Mouse (Mus musculus): Measurements from ENCODE around the gene Coro2b.

The Coro2b gene

GRCm38 (mm10) chr9:62509617-62510016 is 27.2 kb downstream of the Coro2b start:
- no peak for DNase-seq

- no peak for DNase-seq
These were observed 27.9 kb downstream of the Coro2b start for GRCm38 (mm10) chr9:62508740-62509524.

DNA sequence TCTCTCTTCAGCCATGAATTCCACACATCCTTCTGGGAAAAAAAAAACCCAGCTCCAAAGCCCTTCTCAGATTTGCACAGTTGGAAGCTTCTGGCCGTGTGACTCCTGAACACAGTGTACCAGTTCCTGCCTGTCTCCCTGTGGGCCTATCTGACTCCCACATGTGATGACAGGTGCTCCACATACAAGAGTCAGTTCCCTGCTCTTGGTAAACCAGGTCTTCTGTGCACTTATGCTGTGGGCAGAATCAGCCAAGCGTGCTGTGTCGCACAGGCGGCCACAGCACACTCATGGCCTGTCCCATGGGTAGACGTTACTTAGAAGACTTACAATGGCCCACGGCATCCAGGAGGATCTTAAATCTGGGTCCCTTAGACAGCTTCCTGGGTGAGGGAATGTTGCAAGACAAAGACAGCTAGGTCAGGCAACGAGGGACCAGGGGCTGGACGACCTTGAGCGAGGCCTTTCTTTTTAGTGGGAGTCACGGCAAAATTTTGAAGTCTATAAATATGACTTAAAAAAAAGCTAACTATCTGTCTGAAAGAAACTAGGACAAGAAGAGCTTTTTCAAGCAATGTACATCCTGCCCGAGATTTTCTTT is 30.3 kb downstream of the Coro2b start:
- peak; percentile 61 for DNase-seq

DNA sequence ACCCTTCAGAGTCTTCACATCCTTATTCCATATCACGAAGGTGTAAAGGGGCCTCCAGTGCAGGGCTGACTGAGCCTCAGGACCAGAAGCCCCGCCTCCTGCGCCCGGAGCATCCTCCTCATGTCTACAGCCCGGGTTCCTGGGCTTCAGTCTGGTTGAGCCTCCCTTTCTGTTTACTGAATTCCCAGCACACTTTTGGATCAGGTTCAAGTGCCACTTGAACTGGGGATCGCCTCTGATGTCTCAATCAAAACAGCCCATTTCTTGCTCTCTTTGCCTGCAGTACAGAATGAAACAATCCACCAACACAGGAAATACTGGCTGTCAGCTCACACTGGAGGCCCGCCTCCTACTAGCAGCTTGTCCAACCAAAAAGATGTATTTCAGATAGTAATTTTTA is 32.7 kb downstream of the Coro2b start:
- no peak for DNase-seq

DNA sequence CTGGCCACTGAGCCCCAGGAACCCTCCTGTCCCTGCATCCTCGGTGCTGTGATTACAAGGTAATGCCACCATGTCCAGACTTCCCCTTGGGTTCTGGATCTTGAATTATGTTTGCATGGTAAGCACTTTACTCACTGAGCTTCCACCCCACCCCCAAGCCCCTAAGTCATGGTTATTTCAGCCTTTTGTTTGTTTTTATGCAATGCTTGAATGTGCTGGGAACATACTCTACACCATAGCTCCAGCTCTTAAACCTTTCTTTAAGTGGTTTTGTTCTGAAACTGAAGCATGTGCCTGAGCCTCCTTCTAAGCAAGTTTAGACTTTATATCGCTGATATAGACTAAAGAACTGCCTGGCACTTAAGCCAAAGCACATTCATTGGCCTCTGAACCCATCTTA is 34.5 kb downstream of the Coro2b start:
- DNase-seq, result no peak

GRCm38 (mm10) chr9:62501566-62501965 is 35.3 kb downstream of the Coro2b start:
- no peak for DNase-seq

- no peak for DNase-seq
These were observed 36.8 kb downstream of the Coro2b start for GRCm38 (mm10) chr9:62500007-62500406.

DNA sequence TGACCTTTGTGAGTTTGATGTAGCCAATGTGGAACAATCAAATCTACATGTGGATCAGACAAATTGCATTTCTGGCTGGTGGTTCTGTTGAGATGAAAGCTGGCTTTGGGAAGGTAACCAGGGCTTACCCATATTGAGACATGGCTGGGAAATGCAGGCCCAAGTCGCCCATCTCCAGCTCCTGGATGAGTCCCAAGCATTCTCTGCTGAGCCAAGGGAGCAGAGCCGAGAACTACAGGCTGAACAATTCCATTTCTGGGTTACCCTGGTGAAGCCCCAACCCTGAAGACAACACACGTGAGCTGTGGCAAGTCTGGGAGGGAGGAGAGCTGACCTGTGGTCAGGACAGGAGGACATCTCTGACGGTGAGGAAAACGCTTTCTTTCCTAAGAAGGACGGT is 37.9 kb downstream of the Coro2b start:
- DNase-seq, result no peak

GRCm38 (mm10) chr9:62497135-62498092 is 39.4 kb downstream of the Coro2b start:
- no peak for DNase-seq

GRCm38 (mm10) chr9:62492306-62492990 is 44.4 kb downstream of the Coro2b start:
- DNase-seq, result no peak

DNA sequence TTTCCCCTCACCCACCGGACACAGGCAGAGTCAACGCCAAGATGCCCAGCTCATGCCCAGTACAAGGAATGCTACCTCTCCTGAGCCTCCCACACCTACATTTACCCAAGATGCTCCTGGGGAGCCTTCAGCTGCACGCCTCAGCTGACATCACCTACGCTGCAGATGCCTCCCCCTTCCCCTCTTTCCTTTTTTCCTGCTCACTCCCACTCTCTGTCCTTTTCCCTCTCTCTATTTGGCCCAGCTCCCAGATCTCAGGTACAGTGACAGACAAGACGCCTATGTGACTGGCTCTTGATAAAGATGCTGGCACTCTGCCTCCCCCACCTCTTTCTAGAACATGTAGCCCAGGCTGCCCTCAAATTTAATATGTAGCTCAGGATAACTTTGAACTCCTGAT is 45.2 kb downstream of the Coro2b start:
- peak; percentile 88 for DNase-seq

GRCm38 (mm10) chr9:62491104-62491503 is 45.7 kb downstream of the Coro2b start:
- DNase-seq, result no peak

DNA sequence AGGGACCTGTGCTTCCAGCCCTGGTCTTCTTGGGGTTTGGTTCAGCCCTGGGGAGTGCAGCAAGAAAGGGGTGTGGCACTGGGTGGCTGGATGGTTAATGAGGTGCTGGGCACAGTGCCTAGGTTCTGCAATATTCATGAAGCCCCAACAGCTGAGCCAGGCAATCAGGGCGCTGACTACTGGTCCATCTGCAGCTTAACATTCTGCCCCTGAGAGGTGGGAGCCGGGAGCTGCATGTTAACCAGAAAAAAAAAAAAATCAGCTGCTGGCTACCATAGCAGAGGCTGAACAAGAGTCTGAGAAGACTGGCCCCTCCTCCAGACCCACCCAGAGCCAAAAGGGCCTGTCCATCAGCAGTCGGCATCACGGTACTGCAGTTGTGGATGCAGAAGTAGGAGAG is 52.7 kb downstream of the Coro2b start:
- no peak for DNase-seq

GRCm38 (mm10) chr9:62482788-62483187 is 54.1 kb downstream of the Coro2b start:
- DNase-seq, result no peak

DNA sequence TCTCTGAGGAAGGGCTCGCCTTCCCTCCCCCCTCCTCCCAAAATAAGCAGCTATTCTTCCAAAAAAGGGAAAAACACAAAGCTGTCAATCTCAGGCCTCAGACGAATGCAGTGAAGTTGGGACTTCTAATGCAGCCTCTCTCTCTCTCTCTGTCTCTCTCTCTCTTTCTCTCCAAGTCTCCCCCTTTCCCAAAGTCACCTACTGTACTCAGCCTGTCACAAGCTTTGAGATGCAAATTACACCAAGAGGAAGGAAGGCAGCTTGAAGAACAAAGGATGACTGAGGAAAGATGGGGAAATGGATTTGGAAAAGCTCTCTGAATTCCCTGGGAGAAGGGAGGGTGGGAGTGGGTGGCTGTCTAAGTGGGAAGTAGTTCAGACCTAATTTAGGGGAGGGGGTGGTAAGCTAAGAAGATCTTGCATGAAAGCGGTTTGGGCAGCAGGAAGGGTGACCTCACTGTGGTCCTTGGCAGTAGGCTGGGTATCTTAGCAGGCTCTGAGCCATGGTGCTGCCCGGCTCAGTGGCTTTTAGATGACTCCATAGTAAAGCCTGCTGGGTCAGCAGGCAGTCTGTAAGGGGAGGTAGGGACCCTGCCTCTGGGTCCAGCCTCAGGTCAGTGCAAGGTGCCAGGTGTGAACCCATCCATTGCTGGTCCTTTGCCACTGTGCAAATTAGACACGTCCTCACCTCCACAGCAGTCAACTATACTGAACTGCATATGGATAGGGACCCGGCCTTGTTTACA is 55.8 kb downstream of the Coro2b start:
- no peak for DNase-seq

GRCm38 (mm10) chr9:62480149-62480548 is 56.7 kb downstream of the Coro2b start:
- DNase-seq, result no peak

- peak; percentile 90 for DNase-seq
These were observed 59.9 kb downstream of the Coro2b start for GRCm38 (mm10) chr9:62476782-62477487.

DNA sequence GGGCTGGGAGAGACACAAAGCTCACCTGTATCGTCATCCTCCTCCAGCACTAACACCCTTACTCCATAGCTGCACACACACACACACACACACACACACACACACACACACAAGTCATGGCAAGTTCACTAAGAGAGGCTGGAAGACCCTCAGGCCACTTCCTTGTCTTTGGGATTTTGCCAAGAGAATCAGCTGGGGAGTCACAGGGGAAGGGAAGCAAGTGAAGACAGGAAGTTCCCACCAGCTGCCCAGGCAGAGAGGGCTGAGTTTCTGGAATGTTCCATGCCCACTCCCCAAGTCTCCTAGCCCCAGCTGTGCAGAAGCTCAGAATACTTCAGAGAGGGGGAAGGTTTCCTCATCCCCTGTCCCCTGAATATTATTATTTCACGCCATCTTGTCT is 62.6 kb downstream of the Coro2b start:
- no peak for DNase-seq

GRCm38 (mm10) chr9:62471541-62472189 is 65.2 kb downstream of the Coro2b start:
- DNase-seq, result no peak

- no peak for DNase-seq
These were observed 65.8 kb downstream of the Coro2b start for GRCm38 (mm10) chr9:62471041-62471440.

DNA sequence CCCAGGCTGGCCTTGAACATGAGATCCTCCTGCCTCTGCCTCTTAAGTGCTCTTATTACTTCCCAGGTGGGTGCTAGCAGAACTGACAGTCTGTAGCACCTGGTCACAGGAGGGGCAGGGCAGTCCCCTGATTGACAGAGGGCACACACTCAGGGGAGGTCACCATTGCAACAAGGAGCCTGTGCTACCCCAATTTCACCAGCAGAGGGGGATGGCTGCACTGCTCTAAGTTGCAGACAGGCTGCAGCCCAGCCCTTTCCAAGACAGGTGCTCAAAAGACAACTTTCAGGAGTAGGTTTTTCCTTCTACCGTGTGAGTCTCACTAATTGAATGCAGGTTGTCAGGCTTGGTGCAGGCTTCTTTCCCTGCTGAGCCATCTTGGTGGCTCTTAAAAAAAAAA is 66.4 kb downstream of the Coro2b start:
- peak; percentile 78 for DNase-seq

All from right cerebral cortex, adult 18-20 months (tissue).